Mouse (Mus musculus): ENCODE measurements around the gene Calm1. TPM values are rescaled to one million over a fixed set of nuclear protein-coding genes. Genes with fewer than 3 reads are reported as not detected.

Calm1 gene
- polyA plus RNA-seq, 1 experiment from 2014 or later = 432 TPM

DNA sequence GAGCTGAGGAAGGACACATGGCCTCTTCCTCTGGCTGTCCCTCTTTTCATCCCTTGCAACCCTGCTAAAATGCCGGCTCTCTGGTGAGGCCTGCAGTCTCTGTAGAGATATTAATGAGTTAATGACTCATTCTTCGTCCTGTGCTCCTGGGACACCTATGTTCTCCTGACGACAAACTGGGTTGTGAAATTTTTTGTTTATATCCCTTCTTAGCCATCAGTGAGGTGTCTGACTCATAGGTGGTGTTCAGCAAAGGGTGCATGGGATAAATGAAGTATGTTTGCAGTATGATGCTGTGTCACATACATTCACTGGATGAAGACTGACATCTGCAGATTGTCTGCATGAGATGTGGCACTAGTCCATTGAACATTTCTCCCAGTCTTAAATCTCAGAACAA lies 58.5 kb downstream of the Calm1 start:
- no peaks in the 10 kb centered on the region for H3K36me3 ChIP-seq (ENCODE audit: inconsistent target)
- no peaks in the 10 kb centered on the region for H3K79me2 ChIP-seq (ENCODE audit: inconsistent target)
- no peak overlapping the region for H3K27ac ChIP-seq
- 77% methylated on average over 3 of the region's 3 CpGs for WGBS (ENCODE audit: missing documents)
- H3K4me3 ChIP-seq (ENCODE audit: inconsistent target) = no peak overlapping the region

Other genes starting within 250 kb of the Calm1 start
- gene Kcnk13, start 234.9 kb upstream of the Calm1 start, polyA plus RNA-seq (2018) = 14.2 to 39.1 TPM (median 20.5 TPM) in 3 replicates
- 132 to 355 TPM (median 176 TPM) in 3 replicates for gene Psmc1, start 89.3 kb upstream of the Calm1 start, polyA plus RNA-seq (2018)
- 10.0 to 19.9 TPM (median 11.5 TPM) in 3 replicates for gene Nrde2, start 39.8 kb upstream of the Calm1 start, polyA plus RNA-seq (2018)